Mouse (Mus musculus): ENCODE results near the gene Vti1a. TPM values are rescaled to one million over a fixed set of nuclear protein-coding genes. Genes with fewer than 3 reads are reported as not detected.

Gene Vti1a
- 24.2 and 28.4 TPM in 2 replicates for polyA plus RNA-seq (2014; fragmentation: Nextera tagmentation; extraction: Ambion mirVana)

GRCm38 (mm10) chr19:55316109-55316714 lies at the start of gene Vti1a:
Vti1a (plus strand) TSS chr19:55316295.
- DNase-seq (ENCODE audit: low spot score) (peak; percentile 93), ATAC-seq (ENCODE audit: insufficient number of reproducible peaks, low FRiP score, low TSS enrichment, low read depth) (peak; percentile 72; the same call in 1 of the 2 replicates)
- Histone ChIP-seq H3K27ac (replicated peaks; ENCODE audit: low read depth, low read length) (peak within 1 kb of the TSS; percentile 6; the same call in 1 of the 2 replicates), H3K9me3 (ENCODE audit: control insufficient read depth, low read length) (no peaks in the 10 kb centered on the region), H3K9ac (ENCODE audit: low read length) (peak within 1 kb of the TSS; percentile 68), H3K4me1 (ENCODE audit: control insufficient read depth, insufficient read depth, low read length) (peaks cover 6% of the 10 kb centered on the region), H3K4me2 (ENCODE audit: low read depth, severe bottlenecking) (peak within 1 kb of the TSS; percentile 87), H3K36me3 (ENCODE audit: control insufficient read depth, insufficient read depth, low read length) (peaks cover 2% of the 10 kb centered on the region; the same call in 1 of the 2 replicates), H3K27me3 (ENCODE audit: control insufficient read depth, insufficient read depth, low read length) (no peaks in the 10 kb centered on the region), H3K4me3 (ENCODE audit: low read depth, low read length) (peak within 1 kb of the TSS; percentile 68)
- under 1% methylated on average over 48 of the region's 48 CpGs for WGBS

GRCm38 (mm10) chr19:55266786-55267185 lies 49.3 kb upstream of the Vti1a start:
- H3K4me3 ChIP-seq (ENCODE audit: low read depth, low read length), result no peak overlapping the region
- no peak for ATAC-seq (ENCODE audit: insufficient number of reproducible peaks, low FRiP score, low TSS enrichment, low read depth)
- H3K9ac ChIP-seq (ENCODE audit: low read length), result no peak overlapping the region
- WGBS, result 80% methylated on average over 3 of the region's 3 CpGs
- no peak for DNase-seq (ENCODE audit: low spot score)
- no peaks in the 10 kb centered on the region for H3K27me3 ChIP-seq (ENCODE audit: control insufficient read depth, insufficient read depth, low read length)
- no peaks in the 10 kb centered on the region for H3K36me3 ChIP-seq (ENCODE audit: control insufficient read depth, insufficient read depth, low read length)
- no peaks in the 10 kb centered on the region for H3K9me3 ChIP-seq (ENCODE audit: control insufficient read depth, low read length)
- no peak overlapping the region for H3K4me2 ChIP-seq (ENCODE audit: low read depth, severe bottlenecking)
- no peaks in the 10 kb centered on the region for H3K4me1 ChIP-seq (ENCODE audit: control insufficient read depth, insufficient read depth, low read length)
- no peak overlapping the region for H3K27ac ChIP-seq (replicated peaks; ENCODE audit: low read depth, low read length)

- no peak overlapping the region for H3K9ac ChIP-seq (ENCODE audit: low read length)
- H3K4me2 ChIP-seq (ENCODE audit: low read depth, severe bottlenecking), result no peak overlapping the region
- WGBS, result 81% methylated on average over 3 of the region's 3 CpGs
- no peak overlapping the region for H3K27ac ChIP-seq (replicated peaks; ENCODE audit: low read depth, low read length)
- H3K9me3 ChIP-seq (ENCODE audit: control insufficient read depth, low read length), result no peaks in the 10 kb centered on the region
- ATAC-seq (ENCODE audit: insufficient number of reproducible peaks, low FRiP score, low TSS enrichment, low read depth) (no peak), DNase-seq (ENCODE audit: low spot score) (no peak)
- no peak overlapping the region for H3K4me3 ChIP-seq (ENCODE audit: low read depth, low read length)
- no peaks in the 10 kb centered on the region for H3K27me3 ChIP-seq (ENCODE audit: control insufficient read depth, insufficient read depth, low read length)
- H3K4me1 ChIP-seq (ENCODE audit: control insufficient read depth, insufficient read depth, low read length), result no peaks in the 10 kb centered on the region
- no peaks in the 10 kb centered on the region for H3K36me3 ChIP-seq (ENCODE audit: control insufficient read depth, insufficient read depth, low read length)
These were observed 47.9 kb upstream of the Vti1a start for GRCm38 (mm10) chr19:55268150-55268549.

- H3K4me1 ChIP-seq (ENCODE audit: control insufficient read depth, insufficient read depth, low read length), result no peaks in the 10 kb centered on the region
- no peaks in the 10 kb centered on the region for H3K27me3 ChIP-seq (ENCODE audit: control insufficient read depth, insufficient read depth, low read length)
- no peak overlapping the region for H3K4me2 ChIP-seq (ENCODE audit: low read depth, severe bottlenecking)
- H3K36me3 ChIP-seq (ENCODE audit: control insufficient read depth, insufficient read depth, low read length), result no peaks in the 10 kb centered on the region
- H3K27ac ChIP-seq (replicated peaks; ENCODE audit: low read depth, low read length), result no peak overlapping the region
- WGBS, result 80% methylated on average over 5 of the region's 5 CpGs
- no peaks in the 10 kb centered on the region for H3K9me3 ChIP-seq (ENCODE audit: control insufficient read depth, low read length)
- no peak overlapping the region for H3K4me3 ChIP-seq (ENCODE audit: low read depth, low read length)
- H3K9ac ChIP-seq (ENCODE audit: low read length), result no peak overlapping the region
- ATAC-seq (ENCODE audit: insufficient number of reproducible peaks, low FRiP score, low TSS enrichment, low read depth) (no peak), DNase-seq (ENCODE audit: low spot score) (no peak)
These were observed 47.0 kb upstream of the Vti1a start for GRCm38 (mm10) chr19:55269051-55269450.

GRCm38 (mm10) chr19:55271448-55271847 lies 44.6 kb upstream of the Vti1a start:
- Histone ChIP-seq H3K4me1 (ENCODE audit: control insufficient read depth, insufficient read depth, low read length) (no peaks in the 10 kb centered on the region), H3K4me2 (ENCODE audit: low read depth, severe bottlenecking) (no peak overlapping the region), H3K27me3 (ENCODE audit: control insufficient read depth, insufficient read depth, low read length) (no peaks in the 10 kb centered on the region), H3K9ac (ENCODE audit: low read length) (no peak overlapping the region), H3K27ac (replicated peaks; ENCODE audit: low read depth, low read length) (no peak overlapping the region), H3K9me3 (ENCODE audit: control insufficient read depth, low read length) (no peaks in the 10 kb centered on the region), H3K36me3 (ENCODE audit: control insufficient read depth, insufficient read depth, low read length) (no peaks in the 10 kb centered on the region), H3K4me3 (ENCODE audit: low read depth, low read length) (no peak overlapping the region)
- ATAC-seq (ENCODE audit: insufficient number of reproducible peaks, low FRiP score, low TSS enrichment, low read depth) (no peak), DNase-seq (ENCODE audit: low spot score) (no peak)
- WGBS, result 28% methylated on average over 3 of the region's 3 CpGs

- H3K27ac ChIP-seq (replicated peaks; ENCODE audit: low read depth, low read length), result no peak overlapping the region
- H3K9ac ChIP-seq (ENCODE audit: low read length), result no peak overlapping the region
- H3K4me3 ChIP-seq (ENCODE audit: low read depth, low read length), result no peak overlapping the region
- ATAC-seq (ENCODE audit: insufficient number of reproducible peaks, low FRiP score, low TSS enrichment, low read depth), result no peak
- H3K9me3 ChIP-seq (ENCODE audit: control insufficient read depth, low read length), result no peaks in the 10 kb centered on the region
- 78% methylated on average over 6 of the region's 6 CpGs for WGBS
- no peak for DNase-seq (ENCODE audit: low spot score)
- no peaks in the 10 kb centered on the region for H3K4me1 ChIP-seq (ENCODE audit: control insufficient read depth, insufficient read depth, low read length)
- no peak overlapping the region for H3K4me2 ChIP-seq (ENCODE audit: low read depth, severe bottlenecking)
- H3K36me3 ChIP-seq (ENCODE audit: control insufficient read depth, insufficient read depth, low read length), result no peaks in the 10 kb centered on the region
- H3K27me3 ChIP-seq (ENCODE audit: control insufficient read depth, insufficient read depth, low read length), result no peaks in the 10 kb centered on the region
These were observed 42.8 kb upstream of the Vti1a start for GRCm38 (mm10) chr19:55273340-55273739.

GRCm38 (mm10) chr19:55276100-55276499 lies 40.0 kb upstream of the Vti1a start:
- ATAC-seq (ENCODE audit: insufficient number of reproducible peaks, low FRiP score, low TSS enrichment, low read depth) (no peak), DNase-seq (ENCODE audit: low spot score) (no peak)
- H3K9ac ChIP-seq (ENCODE audit: low read length), result no peak overlapping the region
- WGBS, result 87% methylated on average over 4 of the region's 4 CpGs
- no peaks in the 10 kb centered on the region for H3K36me3 ChIP-seq (ENCODE audit: control insufficient read depth, insufficient read depth, low read length)
- H3K27ac ChIP-seq (replicated peaks; ENCODE audit: low read depth, low read length), result no peak overlapping the region
- H3K9me3 ChIP-seq (ENCODE audit: control insufficient read depth, low read length), result no peaks in the 10 kb centered on the region
- H3K4me3 ChIP-seq (ENCODE audit: low read depth, low read length), result no peak overlapping the region
- H3K4me1 ChIP-seq (ENCODE audit: control insufficient read depth, insufficient read depth, low read length), result no peaks in the 10 kb centered on the region
- no peak overlapping the region for H3K4me2 ChIP-seq (ENCODE audit: low read depth, severe bottlenecking)
- no peaks in the 10 kb centered on the region for H3K27me3 ChIP-seq (ENCODE audit: control insufficient read depth, insufficient read depth, low read length)

GRCm38 (mm10) chr19:55276770-55277169 lies 39.3 kb upstream of the Vti1a start:
- H3K4me1 ChIP-seq (ENCODE audit: control insufficient read depth, insufficient read depth, low read length), result no peaks in the 10 kb centered on the region
- ATAC-seq (ENCODE audit: insufficient number of reproducible peaks, low FRiP score, low TSS enrichment, low read depth) (no peak), DNase-seq (ENCODE audit: low spot score) (no peak)
- H3K4me3 ChIP-seq (ENCODE audit: low read depth, low read length), result no peak overlapping the region
- no peak overlapping the region for H3K9ac ChIP-seq (ENCODE audit: low read length)
- H3K27me3 ChIP-seq (ENCODE audit: control insufficient read depth, insufficient read depth, low read length), result no peaks in the 10 kb centered on the region
- H3K9me3 ChIP-seq (ENCODE audit: control insufficient read depth, low read length), result no peaks in the 10 kb centered on the region
- no peaks in the 10 kb centered on the region for H3K36me3 ChIP-seq (ENCODE audit: control insufficient read depth, insufficient read depth, low read length)
- WGBS, result 88% methylated on average over 3 of the region's 3 CpGs
- no peak overlapping the region for H3K27ac ChIP-seq (replicated peaks; ENCODE audit: low read depth, low read length)
- H3K4me2 ChIP-seq (ENCODE audit: low read depth, severe bottlenecking), result no peak overlapping the region

- no peaks in the 10 kb centered on the region for H3K27me3 ChIP-seq (ENCODE audit: control insufficient read depth, insufficient read depth, low read length)
- H3K9me3 ChIP-seq (ENCODE audit: control insufficient read depth, low read length), result no peaks in the 10 kb centered on the region
- H3K27ac ChIP-seq (replicated peaks; ENCODE audit: low read depth, low read length), result no peak overlapping the region
- ATAC-seq (ENCODE audit: insufficient number of reproducible peaks, low FRiP score, low TSS enrichment, low read depth) (no peak), DNase-seq (ENCODE audit: low spot score) (no peak)
- no peak overlapping the region for H3K4me2 ChIP-seq (ENCODE audit: low read depth, severe bottlenecking)
- H3K4me3 ChIP-seq (ENCODE audit: low read depth, low read length), result no peak overlapping the region
- 90% methylated on average over 4 of the region's 4 CpGs for WGBS
- no peaks in the 10 kb centered on the region; the same call in 1 of the 2 replicates for H3K36me3 ChIP-seq (ENCODE audit: control insufficient read depth, insufficient read depth, low read length)
- H3K9ac ChIP-seq (ENCODE audit: low read length), result no peak overlapping the region
- H3K4me1 ChIP-seq (ENCODE audit: control insufficient read depth, insufficient read depth, low read length), result no peaks in the 10 kb centered on the region
These were observed 32.0 kb upstream of the Vti1a start for GRCm38 (mm10) chr19:55284093-55284492.
